In the genomic region with DNA sequence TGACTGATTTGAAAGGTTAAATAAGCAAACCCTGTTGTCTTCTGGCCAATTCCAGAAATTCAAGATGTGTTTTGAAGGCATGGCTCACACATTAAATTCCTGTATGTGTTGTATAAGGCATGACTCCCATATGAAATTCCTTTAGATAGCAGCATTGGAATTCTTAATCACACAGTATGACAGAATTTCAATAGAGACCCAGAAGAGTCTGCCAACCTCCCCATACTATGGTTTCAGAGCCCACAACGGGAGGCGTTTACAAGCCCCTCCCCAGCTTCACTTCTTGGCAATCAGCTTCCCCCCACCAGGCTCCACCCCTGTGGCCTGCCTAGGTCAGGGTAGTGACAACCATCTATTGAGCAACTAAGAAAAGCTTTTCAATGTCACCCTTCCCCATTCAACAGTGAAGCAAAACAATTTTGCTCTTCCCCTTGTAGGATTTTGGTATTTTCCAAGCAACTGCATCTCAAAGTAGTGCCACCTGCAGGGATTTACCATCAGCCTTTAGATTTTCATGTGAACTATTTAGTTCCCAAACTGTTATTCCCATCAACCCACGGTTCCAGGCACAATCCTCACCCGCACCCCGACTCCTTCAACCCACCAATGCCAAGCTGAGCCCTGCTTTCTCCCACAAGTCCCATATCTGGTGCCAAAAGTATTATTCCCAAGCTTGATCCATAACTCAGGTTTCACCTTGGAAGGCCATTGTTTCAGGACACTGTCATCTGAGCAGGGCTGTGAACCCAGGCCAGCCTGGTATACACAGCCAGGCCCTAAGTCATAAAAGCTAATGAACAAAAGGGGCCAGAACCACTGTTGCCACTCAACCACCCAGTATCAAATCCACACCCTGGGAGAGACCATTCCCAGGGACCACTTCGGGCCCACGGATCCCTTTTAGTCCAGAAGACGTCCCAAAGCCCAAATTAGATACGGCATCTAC, we compare ENCODE assay signal across 8 mouse cellular contexts. TPM values are rescaled to one million over a fixed set of nuclear protein-coding genes. Genes with fewer than 3 reads are reported as not detected.
DNase-seq lines count a peak whose midpoint lies in the region; ATAC-seq and TF ChIP-seq lines count a peak whose summit lies in the region.

No protein-coding gene starts in this region.

- H3K4me1 ChIP-seq in bone marrow macrophage, adult 2 months (ENCODE audit: control insufficient read depth, insufficient read depth, low read length): peaks cover 10% of the 10 kb centered on the region
- peaks cover 50 to 75% of the 10 kb centered on the region in 2 experiments for H3K4me1 ChIP-seq in heart, embryonic 14.5 days (ENCODE audit: control insufficient read depth in 2 of 2, insufficient read depth in 2 of 2, low read length in 2 of 2)
- H3K4me1 ChIP-seq in limb, embryonic 12.5 days (replicated peaks): peaks cover 64% of the 10 kb centered on the region
- H3K4me1 ChIP-seq in neural tube, embryonic 13.5 days (replicated peaks): peaks cover 69% of the 10 kb centered on the region

- no peaks in the 10 kb centered on the region for H3K36me3 ChIP-seq in heart, embryonic 14.5 days (ENCODE audit: control insufficient read depth, insufficient read depth, low read length)
- H3K36me3 ChIP-seq in limb, embryonic 12.5 days: no peaks in the 10 kb centered on the region
- no peaks in the 10 kb centered on the region for H3K36me3 ChIP-seq in neural tube, embryonic 13.5 days

- intact Hi-C loops in heart, postnatal 25 days (cut with DNase I): no loop called here

- 77% methylated on average over 9 of the region's 9 CpGs for WGBS in heart, embryonic 14.5 days
- 73% methylated on average over 9 of the region's 9 CpGs for WGBS in limb, embryonic 12.5 days
- WGBS in neural tube, embryonic 13.5 days: 46% methylated on average over 9 of the region's 9 CpGs

- peak; percentile 97 for DNase-seq in heart, adult 11 months
- no peak for DNase-seq in heart, postnatal 25 days (ENCODE audit: low spot score)
- DNase-seq in urinary bladder, postnatal 14 days (ENCODE audit: low spot score): no peak
- no peak for DNase-seq in cerebellum, adult 9-10 months

- TF ChIP-seq CTCF in bone marrow macrophage, adult 2 months (IDR thresholded peaks at IDR 0.05; ENCODE audit: low read depth, low read length): no peak

- no peak for ATAC-seq in heart, embryonic 14.5 days (ENCODE audit: insufficient number of reproducible peaks, insufficient read depth, low FRiP score, low read depth)
- no peak for ATAC-seq in limb, embryonic 12.5 days (ENCODE audit: insufficient number of reproducible peaks, insufficient read depth, low FRiP score, low TSS enrichment, low read depth)
- no peak for ATAC-seq in neural tube, embryonic 13.5 days (ENCODE audit: low read depth)

- H3K9ac ChIP-seq in heart, embryonic 14.5 days (ENCODE audit: low read length): peak overlapping the region; percentile 22; the same call in 1 of the 2 replicates
- peak overlapping the region; percentile 23; the same call in 1 of the 2 replicates for H3K9ac ChIP-seq in limb, embryonic 12.5 days (replicated peaks)
- no peak overlapping the region for H3K9ac ChIP-seq in neural tube, embryonic 13.5 days

- peak overlapping the region; percentile 78 for H3K4me3 ChIP-seq in bone marrow macrophage, adult 2 months (ENCODE audit: insufficient read depth, low read length)
- peak overlapping the region; percentile 25 to 44; a peak in 3 of 4 replicates for H3K4me3 ChIP-seq in heart, embryonic 14.5 days (ENCODE audit: control insufficient read depth in 1 of 2, insufficient read depth in 1 of 2, low read depth in 1 of 2, low read length in 2 of 2)
- 0 out of 2 replicates have a peak overlapping the region, but pooled peaks have one; percentile 11 for H3K4me3 ChIP-seq in limb, embryonic 12.5 days (replicated peaks)
- 0 out of 2 replicates have a peak overlapping the region, but pooled peaks have one; percentile 4 for H3K4me3 ChIP-seq in neural tube, embryonic 13.5 days

- H3K4me2 ChIP-seq in heart, embryonic 14.5 days (ENCODE audit: low read length): peak overlapping the region; percentile 66
- H3K4me2 ChIP-seq in limb, embryonic 12.5 days: peak overlapping the region; percentile 69
- peak overlapping the region; percentile 62 for H3K4me2 ChIP-seq in neural tube, embryonic 13.5 days

- H3K9me3 ChIP-seq in heart, embryonic 14.5 days (ENCODE audit: control insufficient read depth, low read length): no peaks in the 10 kb centered on the region
- H3K9me3 ChIP-seq in limb, embryonic 12.5 days: no peaks in the 10 kb centered on the region
- H3K9me3 ChIP-seq in neural tube, embryonic 13.5 days: no peaks in the 10 kb centered on the region

- H3K27me3 ChIP-seq in heart, embryonic 14.5 days (ENCODE audit: control insufficient read depth, insufficient read depth, low read length): no peaks in the 10 kb centered on the region
- H3K27me3 ChIP-seq in limb, embryonic 12.5 days: no peaks in the 10 kb centered on the region
- H3K27me3 ChIP-seq in neural tube, embryonic 13.5 days: no peaks in the 10 kb centered on the region

- peak overlapping the region; percentile 99 for H3K27ac ChIP-seq in bone marrow macrophage, adult 2 months (ENCODE audit: insufficient read depth, low read depth, low read length)
- peak overlapping the region; percentile 23 to 98; a peak in 2 of 4 replicates for H3K27ac ChIP-seq in heart, embryonic 14.5 days (replicated peaks in 1 of 2; ENCODE audit: control insufficient read depth in 1 of 2, insufficient read depth in 1 of 2, low read depth in 2 of 2, low read length in 2 of 2)
- H3K27ac ChIP-seq in limb, embryonic 12.5 days: 0 out of 2 replicates have a peak overlapping the region, but pooled peaks have one; percentile 37
- H3K27ac ChIP-seq in neural tube, embryonic 13.5 days (replicated peaks): peak overlapping the region; percentile 42

- no peak for TF ChIP-seq POLR2A in bone marrow macrophage, adult 2 months (IDR thresholded peaks at IDR 0.05; ENCODE audit: borderline replicate concordance, low read depth, low read length)

RNA-seq across cellular contexts. Expression of a gene that starts 32.0 kb away (rescaled TPM):
- 10 to 100 TPM in 1 of 2 experiments, 1 to 10 TPM in 1; 8.9 to 11.1 TPM for total RNA-seq in heart, postnatal 25 days (2021)
- 24.6 and 25.2 TPM in 2 replicates for polyA plus RNA-seq in bone marrow macrophage, adult 2 months (2012; ENCODE audit: insufficient read depth, insufficient read length, missing spikeins)
- 18.5 and 19.2 TPM in 2 replicates for polyA plus RNA-seq in heart, embryonic 14.5 days (2014; fragmentation: Nextera tagmentation; extraction: Ambion mirVana)
- 37.2 and 41.4 TPM in 2 replicates for polyA plus RNA-seq in limb, embryonic 12.5 days (2016; fragmentation: Nextera tagmentation; extraction: Ambion mirVana)
- 21.1 and 23.3 TPM in 2 replicates for polyA plus RNA-seq in neural tube, embryonic 13.5 days (2015; fragmentation: Nextera tagmentation; extraction: Ambion mirVana)

RNA-seq across cellular contexts. Expression of a gene that starts 34.5 kb away (rescaled TPM):
- total RNA-seq in heart, postnatal 25 days (2021): 1 to 10 TPM; 3.5 to 4.1 TPM
- polyA plus RNA-seq in bone marrow macrophage, adult 2 months (2012; ENCODE audit: insufficient read depth, insufficient read length, missing spikeins): 74.2 and 78.0 TPM in 2 replicates
- polyA plus RNA-seq in heart, embryonic 14.5 days (2014; fragmentation: Nextera tagmentation; extraction: Ambion mirVana): 1.7 and 2.8 TPM in 2 replicates
- 1.2 and 2.1 TPM in 2 replicates for polyA plus RNA-seq in limb, embryonic 12.5 days (2016; fragmentation: Nextera tagmentation; extraction: Ambion mirVana)
- 1.6 and 2.3 TPM in 2 replicates for polyA plus RNA-seq in neural tube, embryonic 13.5 days (2015; fragmentation: Nextera tagmentation; extraction: Ambion mirVana)

RNA-seq across cellular contexts. Expression of a gene that starts 50.9 kb away (rescaled TPM):
- under 1 TPM; 0.22 to 0.68 TPM for total RNA-seq in heart, postnatal 25 days (2021)
- polyA plus RNA-seq in bone marrow macrophage, adult 2 months (2012; ENCODE audit: insufficient read depth, insufficient read length, missing spikeins): 0.61 and 0.70 TPM in 2 replicates
- polyA plus RNA-seq in heart, embryonic 14.5 days (2014; fragmentation: Nextera tagmentation; extraction: Ambion mirVana): 1.1 and 1.8 TPM in 2 replicates
- polyA plus RNA-seq in limb, embryonic 12.5 days (2016; fragmentation: Nextera tagmentation; extraction: Ambion mirVana): 5.5 and 6.6 TPM in 2 replicates
- polyA plus RNA-seq in neural tube, embryonic 13.5 days (2015; fragmentation: Nextera tagmentation; extraction: Ambion mirVana): 11.1 and 11.4 TPM in 2 replicates

Comparison
In these comparisons a context has a peak if more than half of its experiments do, and no peak if none do; other contexts are left out.
1. H3K27ac ChIP-seq: peak in every context shown above with its lines; median percentile 99 in bone marrow macrophage, adult 2 months; 60 in heart, embryonic 14.5 days; 42 in neural tube, embryonic 13.5 days; 37 in limb, embryonic 12.5 days.
2. H3K4me3 ChIP-seq: peak in every context shown above with its lines; median percentile 78 in bone marrow macrophage, adult 2 months; 34 in heart, embryonic 14.5 days; 11 in limb, embryonic 12.5 days; 4 in neural tube, embryonic 13.5 days.
3. RNA of a gene that starts 34.5 kb away (polyA plus RNA-seq): 74.2 to 78.0 TPM in bone marrow macrophage, adult 2 months; 1.7 to 2.8 TPM in heart, embryonic 14.5 days, 1.6 to 2.3 TPM in neural tube, embryonic 13.5 days and 1.2 to 2.1 TPM in limb, embryonic 12.5 days; every median in the first group is over 10 times any median in the second.
4. Peak in every context shown above with its lines, with median percentiles within 50 percentile points of each other: H3K4me2 ChIP-seq.